In the genomic region with DNA sequence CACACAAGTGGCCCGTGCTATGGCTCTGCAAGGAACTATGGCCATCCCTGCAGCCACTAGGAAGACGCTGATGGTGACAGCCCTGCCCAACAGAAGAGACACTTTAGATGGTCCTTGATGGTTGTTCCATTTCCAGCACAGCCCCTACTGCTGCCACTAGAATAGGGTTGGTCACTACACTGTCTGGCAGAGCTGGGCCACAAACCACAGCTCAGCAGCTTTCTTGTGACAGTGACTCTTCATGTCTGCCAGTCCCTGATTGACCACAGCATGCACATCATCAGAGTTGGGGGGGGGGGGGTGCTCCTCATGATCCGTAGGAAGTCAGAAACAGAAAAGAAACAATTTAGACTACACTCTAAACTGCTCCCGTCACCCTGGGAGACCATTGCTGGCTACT, we compare ENCODE assay signal across 8 mouse cellular contexts.
"Had no signal": no experiment of that assay in that cellular context is flagged by ENCODE, and none has a peak within 500 bp of the region (broad histone marks: within the 10 kb centered on the region; RNA-seq: fewer than 3 reads in every experiment).

No protein-coding gene starts in this region.

- H3K36me3 ChIP-seq: limb, embryonic 15.5 days; liver, embryonic 12.5 days; midbrain, embryonic 10.5 days; neural tube, embryonic 13.5 days had no signal

- H3K27me3 ChIP-seq: limb, embryonic 15.5 days; liver, embryonic 12.5 days; neural tube, embryonic 13.5 days had no signal

- H3K9ac ChIP-seq: limb, embryonic 15.5 days; liver, embryonic 12.5 days; neural tube, embryonic 13.5 days had no signal

- H3K4me2 ChIP-seq: limb, embryonic 15.5 days; liver, embryonic 12.5 days; neural tube, embryonic 13.5 days had no signal

- H3K4me3 ChIP-seq: limb, embryonic 15.5 days; liver, embryonic 12.5 days; midbrain, embryonic 10.5 days; neural tube, embryonic 13.5 days had no signal

- H3K27ac ChIP-seq: kidney, postnatal 0 days; limb, embryonic 15.5 days; liver, embryonic 12.5 days; midbrain, embryonic 10.5 days; neural tube, embryonic 13.5 days had no signal

- H3K9me3 ChIP-seq: limb, embryonic 15.5 days; liver, embryonic 12.5 days; midbrain, embryonic 10.5 days; neural tube, embryonic 13.5 days had no signal

- ATAC-seq: liver, embryonic 12.5 days had no signal

- H3K4me1 ChIP-seq: limb, embryonic 15.5 days; neural tube, embryonic 13.5 days had no signal

- DNase-seq: kidney, adult 8-10 months; spleen, adult 18-20 months; thymus, postnatal 4 days had no signal
